Mouse (Mus musculus) ovary, adult 18-20 months (tissue): ENCODE results near the gene Hnf4a.
"Not testable (repeated sequence)": the region's sequence is repeated elsewhere in the genome, so short reads cannot be mapped to it uniquely, and the experiment has no call there.

ENCODE experiments used
- DNase-seq: peaks from one replicate; pipeline ENCODE4 v3.0.0; 2022; ENCODE audit warnings: low spot score, mixed read lengths

Gene Hnf4a

GRCm38 (mm10) chr2:163506300-163507004 lies at the start of gene Hnf4a:
TSS of gene Hnf4a (plus strand) at chr2:163506808.
- DNase-seq = no peak

GRCm38 (mm10) chr2:163458539-163459265 lies 47.9 kb upstream of the Hnf4a start:
- DNase-seq = no peak

- no peak for DNase-seq
These were observed 47.2 kb upstream of the Hnf4a start for GRCm38 (mm10) chr2:163459380-163459779.

- DNase-seq = no peak
These were observed 46.0 kb upstream of the Hnf4a start for GRCm38 (mm10) chr2:163460622-163461021.

- DNase-seq = not testable (repeated sequence)
These were observed 45.3 kb upstream of the Hnf4a start for GRCm38 (mm10) chr2:163461307-163461706.

- DNase-seq = no peak
These were observed 44.2 kb upstream of the Hnf4a start for GRCm38 (mm10) chr2:163462386-163462785.

- no peak for DNase-seq
These were observed 43.8 kb upstream of the Hnf4a start for GRCm38 (mm10) chr2:163462801-163463200.

- no peak for DNase-seq
These were observed 43.3 kb upstream of the Hnf4a start for GRCm38 (mm10) chr2:163463251-163463769.

- no peak for DNase-seq
These were observed 42.6 kb upstream of the Hnf4a start for GRCm38 (mm10) chr2:163463998-163464397.

GRCm38 (mm10) chr2:163464562-163464961 lies 42.0 kb upstream of the Hnf4a start:
- no peak for DNase-seq

- no peak for DNase-seq
These were observed 39.8 kb upstream of the Hnf4a start for GRCm38 (mm10) chr2:163466771-163467170.

GRCm38 (mm10) chr2:163467585-163467984 lies 39.0 kb upstream of the Hnf4a start:
- no peak for DNase-seq

- no peak for DNase-seq
These were observed 37.7 kb upstream of the Hnf4a start for GRCm38 (mm10) chr2:163468866-163469265.

GRCm38 (mm10) chr2:163469711-163470110 lies 36.9 kb upstream of the Hnf4a start:
- DNase-seq = no peak

GRCm38 (mm10) chr2:163471136-163471535 lies 35.5 kb upstream of the Hnf4a start:
- DNase-seq = no peak

- DNase-seq = no peak
These were observed 34.7 kb upstream of the Hnf4a start for GRCm38 (mm10) chr2:163471710-163472465.

- DNase-seq = peak; percentile 87
These were observed 34.1 kb upstream of the Hnf4a start, which contains the start of gene Fitm2 for GRCm38 (mm10) chr2:163472466-163472851. TSS of gene Fitm2 (minus strand) at chr2:163472629.

GRCm38 (mm10) chr2:163480191-163480825 lies 26.3 kb upstream of the Hnf4a start:
- DNase-seq = no peak

GRCm38 (mm10) chr2:163481539-163482029 lies 25.0 kb upstream of the Hnf4a start:
- no peak for DNase-seq

GRCm38 (mm10) chr2:163487360-163487759 lies 19.2 kb upstream of the Hnf4a start:
- DNase-seq = no peak

- no peak for DNase-seq
These were observed 16.8 kb upstream of the Hnf4a start for GRCm38 (mm10) chr2:163489725-163490291.
